Mouse (Mus musculus): ENCODE data around the gene Mlh3. TPM values are rescaled to one million over a fixed set of nuclear protein-coding genes. Genes with fewer than 3 reads are reported as not detected.

Gene Mlh3
- polyA plus RNA-seq, 1 experiment from 2014 or later, result 6.1 TPM

Small RNA genes lying within 50 kb of the gene (microRNA-seq; reads per million reads assigned to microRNA genes)
- 1.1 reads per million for gene Mir6938 (ENCODE audit: borderline number of aligned reads)

Other genes with a start within 250 kb of the Mlh3 start
- gene Prox2, start 159.8 kb downstream of the Mlh3 start, polyA plus RNA-seq (2014; fragmentation: Nextera tagmentation; extraction: Ambion mirVana), result 3.8 and 4.3 TPM in 2 replicates
- 139 and 143 TPM in 2 replicates for gene Dlst, start 159.8 kb downstream of the Mlh3 start, polyA plus RNA-seq (2014; fragmentation: Nextera tagmentation; extraction: Ambion mirVana)
- gene Rps6kl1, start 119.3 kb downstream of the Mlh3 start, polyA plus RNA-seq (2014; fragmentation: Nextera tagmentation; extraction: Ambion mirVana), result 0.99 and 1.1 TPM in 2 replicates
- 4.0 and 5.7 TPM in 2 replicates for gene Pgf, start 92.8 kb downstream of the Mlh3 start, polyA plus RNA-seq (2014; fragmentation: Nextera tagmentation; extraction: Ambion mirVana)
- gene Eif2b2, start 51.1 kb downstream of the Mlh3 start, polyA plus RNA-seq (2014; fragmentation: Nextera tagmentation; extraction: Ambion mirVana), result 75.6 and 86.5 TPM in 2 replicates
- gene Acyp1, start 17.8 kb upstream of the Mlh3 start, polyA plus RNA-seq (2014; fragmentation: Nextera tagmentation; extraction: Ambion mirVana), result 88.3 and 92.2 TPM in 2 replicates
- gene Zc2hc1c, start 18.0 kb upstream of the Mlh3 start, polyA plus RNA-seq (2014; fragmentation: Nextera tagmentation; extraction: Ambion mirVana), result 0.43 and 0.49 TPM in 2 replicates
- gene Nek9, start 68.8 kb upstream of the Mlh3 start, polyA plus RNA-seq (2014; fragmentation: Nextera tagmentation; extraction: Ambion mirVana), result 7.2 and 9.4 TPM in 2 replicates
- 271 and 278 TPM in 2 replicates for gene Tmed10, start 104.2 kb upstream of the Mlh3 start, polyA plus RNA-seq (2014; fragmentation: Nextera tagmentation; extraction: Ambion mirVana)
- 1.3 and 1.6 TPM in 2 replicates for gene Fos, start 203.3 kb upstream of the Mlh3 start, polyA plus RNA-seq (2014; fragmentation: Nextera tagmentation; extraction: Ambion mirVana)